Comparison of ENCODE assay signal across 8 mouse cellular contexts in genomic region chr17:24736330-24737051, GRCm38 (mm10). TPM values are rescaled to one million over a fixed set of nuclear protein-coding genes. Genes with fewer than 3 reads are reported as not detected.
A peak's percentile ranks its signal among the peaks of the same experiment; 100 is the strongest.
DNase-seq lines count a peak whose midpoint lies in the region; ATAC-seq lines count a peak whose summit lies in the region.

TSS of gene Msrb1 (plus strand) at chr17:24736642.

- H3K36me3 ChIP-seq in heart, embryonic 14.5 days (ENCODE audit: control insufficient read depth, insufficient read depth, low read length) = peaks cover 15% of the 10 kb centered on the region
- peaks cover 14% of the 10 kb centered on the region for H3K36me3 ChIP-seq in liver, embryonic 13.5 days
- no peaks in the 10 kb centered on the region for H3K36me3 ChIP-seq in stomach, embryonic 16.5 days (ENCODE audit: control insufficient read depth, insufficient read depth, low read length)

- WGBS in heart, embryonic 14.5 days = under 1% methylated on average over 29 of the region's 29 CpGs
- WGBS in liver, embryonic 13.5 days (ENCODE audit: insufficient replicate concordance) = under 1% methylated on average over 29 of the region's 29 CpGs
- WGBS in stomach, embryonic 16.5 days = under 1% methylated on average over 29 of the region's 29 CpGs

- H3K9me3 ChIP-seq in heart, embryonic 14.5 days (ENCODE audit: control insufficient read depth, low read length) = no peaks in the 10 kb centered on the region
- H3K9me3 ChIP-seq in liver, embryonic 13.5 days (replicated peaks) = no peaks in the 10 kb centered on the region
- no peaks in the 10 kb centered on the region for H3K9me3 ChIP-seq in stomach, embryonic 16.5 days (replicated peaks; ENCODE audit: control insufficient read depth, low read length)

- H3K4me1 ChIP-seq in heart, embryonic 14.5 days (ENCODE audit: control insufficient read depth in 2 of 2, insufficient read depth in 2 of 2, low read length in 2 of 2) = peaks cover 13 to 25% of the 10 kb centered on the region in 2 experiments
- peaks cover 45% of the 10 kb centered on the region for H3K4me1 ChIP-seq in liver, embryonic 13.5 days (replicated peaks)
- H3K4me1 ChIP-seq in stomach, embryonic 16.5 days (ENCODE audit: control insufficient read depth, insufficient read depth, low read length) = peaks cover 14% of the 10 kb centered on the region

- H3K27me3 ChIP-seq in heart, embryonic 14.5 days (ENCODE audit: control insufficient read depth, insufficient read depth, low read length) = no peaks in the 10 kb centered on the region
- no peaks in the 10 kb centered on the region for H3K27me3 ChIP-seq in liver, embryonic 13.5 days
- no peaks in the 10 kb centered on the region for H3K27me3 ChIP-seq in stomach, embryonic 16.5 days (ENCODE audit: control insufficient read depth, insufficient read depth, low read length)

- peak within 1 kb of the TSS; percentile 54 to 75 for H3K27ac ChIP-seq in heart, embryonic 14.5 days (replicated peaks in 1 of 2; ENCODE audit: control insufficient read depth in 1 of 2, insufficient read depth in 1 of 2, low read depth in 2 of 2, low read length in 2 of 2)
- H3K27ac ChIP-seq in liver, embryonic 13.5 days = peak within 1 kb of the TSS; percentile 87
- peak within 1 kb of the TSS; percentile 59 for H3K27ac ChIP-seq in stomach, embryonic 16.5 days (ENCODE audit: low read length)

- H3K4me3 ChIP-seq in heart, embryonic 14.5 days (ENCODE audit: control insufficient read depth in 1 of 2, insufficient read depth in 1 of 2, low read depth in 1 of 2, low read length in 2 of 2) = peak within 1 kb of the TSS; percentile 70 to 94
- peak within 1 kb of the TSS; percentile 75 for H3K4me3 ChIP-seq in liver, embryonic 13.5 days (replicated peaks)
- peak within 1 kb of the TSS; percentile 57 for H3K4me3 ChIP-seq in stomach, embryonic 16.5 days (replicated peaks; ENCODE audit: low read length)

- ATAC-seq in CD4-positive, CD25-positive, alpha-beta regulatory T cell, adult 4 months = peak; percentile 99
- ATAC-seq in heart, embryonic 14.5 days (ENCODE audit: insufficient number of reproducible peaks, insufficient read depth, low FRiP score, low read depth) = peak; percentile 95
- peak; percentile 96 for ATAC-seq in liver, embryonic 13.5 days (ENCODE audit: low read depth)
- ATAC-seq in stomach, embryonic 16.5 days (ENCODE audit: insufficient read depth, low FRiP score) = peak; percentile 98

- peak within 1 kb of the TSS; percentile 93 for H3K4me2 ChIP-seq in heart, embryonic 14.5 days (ENCODE audit: low read length)
- peak within 1 kb of the TSS; percentile 91 for H3K4me2 ChIP-seq in liver, embryonic 13.5 days
- H3K4me2 ChIP-seq in stomach, embryonic 16.5 days (ENCODE audit: low read depth, low read length) = peak within 1 kb of the TSS; percentile 69

- DNase-seq in c-Kit-negative CD71-positive TER-119-positive erythroid progenitor cells, embryonic 14.5 days (ENCODE audit: low read depth, low spot score) = peak; percentile 100
- peak; percentile 98 for DNase-seq in fibroblast of lung, adult 2 months (ENCODE audit: low read depth)
- DNase-seq in kidney, postnatal 14 days = peak; percentile 98
- peak; percentile 100 for DNase-seq in liver, embryonic 13.5 days
- peak; percentile 91 for DNase-seq in neural tube, embryonic 10.5 days (ENCODE audit: extremely low spot score, low spot score)

- peak within 1 kb of the TSS; percentile 84 for H3K9ac ChIP-seq in heart, embryonic 14.5 days (ENCODE audit: low read length)
- peak within 1 kb of the TSS; percentile 82 for H3K9ac ChIP-seq in liver, embryonic 13.5 days
- H3K9ac ChIP-seq in stomach, embryonic 16.5 days (ENCODE audit: low read length) = peak within 1 kb of the TSS; percentile 73

RNA-seq across cellular contexts. Expression of gene Msrb1, which starts in this region (rescaled TPM):
- 10 to 100 TPM; 29.3 to 30.1 TPM for polyA plus RNA-seq in CD4-positive, CD25-positive, alpha-beta regulatory T cell, adult 4 months (2017; shearing (Covaris generic))
- polyA plus RNA-seq in heart, embryonic 14.5 days (2014; fragmentation: Nextera tagmentation; extraction: Ambion mirVana) = 26.8 and 27.2 TPM in 2 replicates
- polyA plus RNA-seq in liver, embryonic 13.5 days (2015; fragmentation: Nextera tagmentation; extraction: Ambion mirVana) = 21.3 and 21.8 TPM in 2 replicates
- polyA plus RNA-seq in stomach, embryonic 16.5 days (2015; fragmentation: Nextera tagmentation; extraction: Ambion mirVana) = 40.3 and 45.5 TPM in 2 replicates

Comparison
In these comparisons a context has a peak if more than half of its experiments do, and no peak if none do; other contexts are left out.
1. Peak in every context shown above with its lines: DNase-seq, ATAC-seq, H3K4me3 ChIP-seq and H3K27ac ChIP-seq.